Mouse (Mus musculus) liver, embryonic 13.5 days (tissue): ENCODE data around the gene Rpap1. TPM values are rescaled to one million over a fixed set of nuclear protein-coding genes. Genes with fewer than 3 reads are reported as not detected.

Experiments
- ATAC-seq: fragments of 200-750 bp; cut with Nextera tagmentation; 2 replicates; pipeline ENCODE4 v1.8.0; 2017; ENCODE audit warnings: low read depth, mild to moderate bottlenecking, moderate number of reproducible peaks, moderate library complexity
- DNase-seq: peaks from one replicate; pipeline ENCODE4 v3.0.0; 2022
- H3K27ac ChIP-seq: fragments of 300-500 bp; sonication (generic); 2 replicates; pipeline ENCODE4 v1.5.1; 2015; ENCODE audit warnings: moderate library complexity, mild to moderate bottlenecking, inconsistent platforms
- H3K27me3 ChIP-seq: fragments of 300-500 bp; sonication (generic); 2 replicates; pipeline ENCODE4 v1.6.1; 2015; ENCODE audit warnings: mild to moderate bottlenecking, inconsistent platforms
- H3K36me3 ChIP-seq: fragments of 300-500 bp; sonication (generic); 2 replicates; pipeline ENCODE4 v1.6.1; 2015; ENCODE audit warnings: mild to moderate bottlenecking, inconsistent platforms
- H3K4me1 ChIP-seq: fragments of 300-500 bp; sonication (generic); replicated peaks from 2 replicates; pipeline ENCODE4 v1.6.1; 2015; ENCODE audit warnings: inconsistent platforms
- H3K4me2 ChIP-seq: fragments of 300-500 bp; sonication (generic); 2 replicates; pipeline ENCODE4 v1.6.1; 2015; ENCODE audit warnings: inconsistent platforms, mild to moderate bottlenecking, moderate library complexity
- H3K4me3 ChIP-seq: fragments of 300-500 bp; sonication (generic); replicated peaks from 2 replicates; pipeline ENCODE4 v1.5.1; 2015; ENCODE audit warnings: mild to moderate bottlenecking, inconsistent platforms
- H3K9ac ChIP-seq: fragments of 300-500 bp; sonication (generic); 2 replicates; pipeline ENCODE4 v1.6.1; 2015; ENCODE audit warnings: mild to moderate bottlenecking, inconsistent platforms
- H3K9me3 ChIP-seq: fragments of 300-500 bp; sonication (generic); replicated peaks from 2 replicates; pipeline ENCODE4 v1.6.1; 2016; ENCODE audit warnings: inconsistent platforms
- WGBS: fragments of 180-500 bp; shearing (Covaris S2); methylation state at CpG from one replicate; pipeline ENCODE4 v1.1.7; 2015; ENCODE audit not compliant: insufficient replicate concordance; 5-methylcytosine and 5-hydroxymethylcytosine counted together
- polyA plus RNA-seq: library from polyadenylated mRNA; unstranded; fragments of >200 nt; fragmentation: Nextera tagmentation; extraction: Ambion mirVana; gene quantifications from 2 replicates; pipeline ENCODE4 v1.2.1, GENCODE M21; 2015

Rpap1 gene
- polyA plus RNA-seq, 1 experiment from 2014 or later: 10.2 TPM

GRCm38 (mm10) chr2:119808438-119808837, 21.1 kb upstream of the Rpap1 start:
- peaks cover 35% of the 10 kb centered on the region for H3K27me3 ChIP-seq
- H3K9ac ChIP-seq: no peak overlapping the region
- H3K36me3 ChIP-seq: 0 out of 2 replicates have a peak, but pooled peaks cover 2% of the 10 kb centered on the region
- H3K4me1 ChIP-seq: 0 out of 2 replicates have a peak, but pooled peaks cover 7% of the 10 kb centered on the region
- no peak overlapping the region for H3K27ac ChIP-seq
- no peaks in the 10 kb centered on the region for H3K9me3 ChIP-seq
- 43% methylated on average over 4 of the region's 4 CpGs for WGBS
- ATAC-seq: no peak
- DNase-seq: no peak
- H3K4me2 ChIP-seq: no peak overlapping the region
- no peak overlapping the region for H3K4me3 ChIP-seq

- no peaks in the 10 kb centered on the region for H3K9me3 ChIP-seq
- no peak overlapping the region for H3K27ac ChIP-seq
- H3K36me3 ChIP-seq: no peaks in the 10 kb centered on the region
- peaks cover 7% of the 10 kb centered on the region; the same call in 1 of the 2 replicates for H3K4me1 ChIP-seq
- ATAC-seq (no peak), DNase-seq (no peak)
- H3K4me3 ChIP-seq: no peak overlapping the region
- no peak overlapping the region for H3K9ac ChIP-seq
- 72% methylated on average over 8 of the region's 8 CpGs for WGBS
- H3K27me3 ChIP-seq: peaks cover 59% of the 10 kb centered on the region
- H3K4me2 ChIP-seq: no peak overlapping the region
Observed at GRCm38 (mm10) chr2:119805536-119805935, 18.2 kb upstream of the Rpap1 start.

- 53% methylated on average over 9 of the region's 9 CpGs for WGBS
- peaks cover 60% of the 10 kb centered on the region for H3K27me3 ChIP-seq
- no peak overlapping the region for H3K27ac ChIP-seq
Observed at GRCm38 (mm10) chr2:119804776-119805175, 17.4 kb upstream of the Rpap1 start.

GRCm38 (mm10) chr2:119804275-119804628, 16.9 kb upstream of the Rpap1 start:
- ATAC-seq (no peak), DNase-seq (no peak)
- H3K4me2 ChIP-seq: no peak overlapping the region
- H3K36me3 ChIP-seq: no peaks in the 10 kb centered on the region
- H3K9ac ChIP-seq: no peak overlapping the region
- peaks cover 60% of the 10 kb centered on the region for H3K27me3 ChIP-seq
- H3K4me1 ChIP-seq: peaks cover 16% of the 10 kb centered on the region
- H3K9me3 ChIP-seq: no peaks in the 10 kb centered on the region
- 61% methylated on average over 5 of the region's 5 CpGs for WGBS
- H3K4me3 ChIP-seq: no peak overlapping the region
- no peak overlapping the region for H3K27ac ChIP-seq

More at GRCm38 (mm10) chr2:119804776-119805175, 17.4 kb upstream of the Rpap1 start:
- Histone ChIP-seq H3K36me3 (no peaks in the 10 kb centered on the region), H3K9me3 (no peaks in the 10 kb centered on the region), H3K4me1 (peaks cover 13% of the 10 kb centered on the region), H3K9ac (no peak overlapping the region), H3K4me3 (no peak overlapping the region), H3K4me2 (no peak overlapping the region)
- DNase-seq (no peak), ATAC-seq (no peak)

- H3K36me3 ChIP-seq: no peaks in the 10 kb centered on the region
- peaks cover 18% of the 10 kb centered on the region for H3K4me1 ChIP-seq
- no peak overlapping the region for H3K27ac ChIP-seq
- H3K4me2 ChIP-seq: no peak overlapping the region
- 49% methylated on average over 6 of the region's 6 CpGs for WGBS
- DNase-seq: no peak
- ATAC-seq: no peak
- no peak overlapping the region for H3K4me3 ChIP-seq
- H3K9me3 ChIP-seq: no peaks in the 10 kb centered on the region
- H3K9ac ChIP-seq: no peak overlapping the region
- peaks cover 65% of the 10 kb centered on the region for H3K27me3 ChIP-seq
Observed at GRCm38 (mm10) chr2:119803618-119804274, 16.4 kb upstream of the Rpap1 start.

GRCm38 (mm10) chr2:119802767-119803617, 15.7 kb upstream of the Rpap1 start:
- Histone ChIP-seq H3K4me1 (peaks cover 17% of the 10 kb centered on the region), H3K4me3 (no peak overlapping the region), H3K4me2 (no peak overlapping the region), H3K27me3 (peaks cover 73% of the 10 kb centered on the region), H3K9me3 (no peaks in the 10 kb centered on the region), H3K9ac (no peak overlapping the region), H3K27ac (no peak overlapping the region), H3K36me3 (no peaks in the 10 kb centered on the region)
- WGBS: 63% methylated on average over 10 of the region's 10 CpGs
- DNase-seq: no peak
- no peak for ATAC-seq

- Histone ChIP-seq H3K9ac (no peak overlapping the region), H3K4me1 (peaks cover 15% of the 10 kb centered on the region), H3K4me3 (no peak overlapping the region), H3K9me3 (no peaks in the 10 kb centered on the region), H3K4me2 (no peak overlapping the region; the same call in 1 of the 2 replicates), H3K27ac (no peak overlapping the region), H3K27me3 (peaks cover 91% of the 10 kb centered on the region), H3K36me3 (no peaks in the 10 kb centered on the region)
- WGBS: 52% methylated on average over 15 of the region's 15 CpGs
- DNase-seq (no peak), ATAC-seq (no peak)
Observed at GRCm38 (mm10) chr2:119800876-119801846, 13.8 kb upstream of the Rpap1 start.

- ATAC-seq (no peak; the same call in 1 of the 2 replicates), DNase-seq (no peak)
- Histone ChIP-seq H3K36me3 (no peaks in the 10 kb centered on the region), H3K4me1 (peaks cover 15% of the 10 kb centered on the region), H3K27ac (no peak overlapping the region), H3K27me3 (peaks cover 95% of the 10 kb centered on the region), H3K9ac (peak overlapping the region; percentile 66), H3K4me3 (peak overlapping the region; percentile 63), H3K4me2 (peak overlapping the region; percentile 85), H3K9me3 (no peaks in the 10 kb centered on the region)
- WGBS: 1% methylated on average over 27 of the region's 27 CpGs
Observed at GRCm38 (mm10) chr2:119799961-119800550, 12.7 kb upstream of the Rpap1 start.

- under 1% methylated on average over 63 of the region's 89 CpGs for WGBS
- Histone ChIP-seq H3K9me3 (no peaks in the 10 kb centered on the region), H3K36me3 (no peaks in the 10 kb centered on the region), H3K9ac (peak overlapping the region; percentile 66), H3K27ac (no peak overlapping the region), H3K4me3 (peak overlapping the region; percentile 63), H3K4me1 (peaks cover 15% of the 10 kb centered on the region), H3K27me3 (peaks cover 93% of the 10 kb centered on the region), H3K4me2 (peak overlapping the region; percentile 85)
- peak; percentile 43 for ATAC-seq
- no peak for DNase-seq
Observed at GRCm38 (mm10) chr2:119799181-119799960, 12.0 kb upstream of the Rpap1 start.
